Mouse (Mus musculus) skeletal muscle tissue, postnatal 0 days (tissue): Measurements from ENCODE around the gene Pprc1. TPM values are rescaled to one million over a fixed set of nuclear protein-coding genes. Genes with fewer than 3 reads are reported as not detected.

Experiments
- polyA plus RNA-seq: library from polyadenylated mRNA; unstranded; fragments of >200 nt; fragmentation: Nextera tagmentation; extraction: Ambion mirVana; gene quantifications from 2 replicates; pipeline ENCODE4 v1.2.1, GENCODE M21; 2015

Pprc1 gene
- 9.8 and 9.9 TPM in 2 replicates for polyA plus RNA-seq

DNA sequence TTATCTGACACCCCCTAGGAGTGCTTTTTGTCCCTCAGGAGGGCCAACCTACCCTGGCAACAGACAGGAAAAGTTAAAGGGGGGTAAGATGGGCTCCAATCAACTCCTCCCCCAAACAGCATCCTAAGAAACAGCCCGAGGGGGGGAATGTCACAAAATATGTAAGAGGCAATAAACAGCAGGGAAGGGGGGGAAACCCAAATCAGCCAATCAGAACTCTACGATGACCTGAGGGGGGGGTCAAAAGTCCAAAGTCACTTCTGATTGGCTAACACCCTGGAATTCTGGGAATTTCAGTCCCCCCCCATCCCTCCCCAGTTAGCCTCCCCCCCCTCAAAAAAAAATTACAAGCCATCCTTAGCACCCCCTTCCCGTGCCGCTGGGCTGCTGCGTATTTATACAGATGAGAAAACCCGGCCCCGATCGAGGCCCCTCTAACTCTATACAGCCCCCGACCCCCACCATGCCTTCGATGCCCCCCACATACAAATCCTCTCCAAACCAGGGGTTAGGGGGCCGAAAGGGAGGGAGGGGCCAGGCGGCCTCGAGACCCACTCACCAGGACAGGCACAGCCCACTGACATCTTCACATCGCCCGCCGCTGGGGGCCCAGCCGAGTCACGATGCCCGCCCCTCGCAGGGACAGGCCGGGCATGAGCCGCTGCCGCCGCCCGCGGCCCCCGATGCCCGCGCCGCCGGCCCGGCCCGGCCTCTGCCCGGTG lies at the start of gene Pprc1:
Gene Pprc1 (plus strand): TSS at position 616 of the 722 bp plus-strand sequence.

DNA sequence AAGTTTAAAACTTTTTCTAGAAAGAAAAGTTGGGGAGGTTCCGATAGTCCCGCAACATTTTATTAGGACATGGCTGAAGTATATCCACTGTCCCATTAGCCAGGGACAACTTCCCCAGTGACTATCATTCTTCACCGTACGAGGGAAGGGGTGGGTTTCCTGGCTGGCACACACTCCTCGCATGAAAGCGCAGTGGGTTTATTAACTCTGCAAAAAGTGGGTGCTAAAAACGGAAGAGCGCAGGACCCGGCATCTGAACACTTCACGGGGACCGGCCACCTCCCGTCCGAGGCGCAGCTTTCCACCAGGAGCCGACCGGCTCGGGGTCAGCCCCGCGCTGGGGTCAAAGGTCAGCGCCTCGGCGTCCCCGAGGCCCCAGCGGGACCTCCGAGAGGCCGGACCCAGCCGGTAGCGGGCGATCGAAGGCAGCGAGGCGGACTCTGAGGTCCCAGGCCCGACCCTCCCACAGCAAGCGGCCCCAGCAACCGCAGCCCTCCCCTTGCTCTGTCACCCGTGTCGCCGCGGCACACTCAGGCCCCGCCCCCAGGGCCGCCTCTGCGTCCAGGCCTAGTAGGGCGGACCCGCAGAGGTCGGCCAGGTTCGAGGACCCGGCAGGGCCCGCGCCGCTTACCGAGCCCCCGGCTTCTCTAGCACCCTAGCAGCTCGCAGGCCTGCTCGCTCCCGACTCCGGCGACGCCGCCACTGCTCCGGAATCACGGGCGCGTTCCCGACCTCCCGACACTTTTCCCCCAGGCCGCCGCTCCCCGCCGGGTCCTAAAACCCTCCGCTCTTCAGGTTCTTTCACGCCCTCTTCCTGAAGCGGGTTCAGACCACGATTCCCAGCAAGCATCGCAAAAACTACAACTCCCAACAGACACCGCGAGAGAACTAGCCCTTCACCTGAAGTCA lies 46.6 kb upstream of the Pprc1 start, which contains the start of gene Armh3:
Gene Armh3 (minus strand): TSS at position 704 of the 909 bp plus-strand sequence.

DNA sequence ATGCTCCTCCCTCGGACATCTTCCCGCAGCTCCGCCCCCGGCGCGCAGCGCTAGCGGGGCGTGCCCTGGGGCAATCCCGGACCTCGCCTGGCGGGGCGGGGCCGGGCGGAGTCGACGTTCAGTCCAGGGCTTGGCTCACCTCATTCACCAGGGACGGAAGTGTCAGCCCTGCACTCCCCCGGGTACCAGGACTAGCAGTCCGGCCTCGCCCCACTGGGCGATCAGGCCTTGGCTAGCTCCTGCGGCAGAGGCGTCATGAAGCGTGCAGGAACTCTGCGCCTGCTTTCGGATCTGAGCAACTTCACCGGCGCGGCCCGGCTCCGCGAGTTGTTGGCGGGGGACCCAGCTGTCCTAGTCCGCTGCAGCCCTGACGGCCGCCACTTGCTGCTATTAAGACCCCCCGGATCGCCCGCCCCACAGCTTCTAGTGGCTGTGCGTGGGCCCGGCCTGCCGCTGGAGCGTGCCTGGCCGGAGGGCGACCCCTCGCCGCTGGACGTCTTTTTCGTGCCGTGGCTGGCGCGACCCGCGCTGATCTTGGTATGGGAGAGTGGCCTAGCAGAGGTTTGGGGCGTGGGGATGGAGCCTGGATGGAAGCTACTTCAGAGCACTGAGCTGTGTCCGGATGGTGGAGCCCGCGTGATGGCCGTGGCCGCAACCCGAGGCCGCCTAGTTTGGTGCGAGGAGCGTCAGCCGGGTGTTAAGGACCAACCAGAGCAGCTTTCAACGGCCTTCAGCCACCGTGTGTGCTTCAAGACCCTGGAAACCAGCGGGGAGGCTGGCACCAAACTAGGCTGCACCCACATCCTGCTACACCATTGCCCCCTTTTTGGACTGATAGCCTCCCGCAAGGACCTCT lies 41.1 kb upstream of the Pprc1 start, which contains the start of gene Hps6:
Gene Hps6 (plus strand): TSS at position 138 of the 856 bp plus-strand sequence.

DNA sequence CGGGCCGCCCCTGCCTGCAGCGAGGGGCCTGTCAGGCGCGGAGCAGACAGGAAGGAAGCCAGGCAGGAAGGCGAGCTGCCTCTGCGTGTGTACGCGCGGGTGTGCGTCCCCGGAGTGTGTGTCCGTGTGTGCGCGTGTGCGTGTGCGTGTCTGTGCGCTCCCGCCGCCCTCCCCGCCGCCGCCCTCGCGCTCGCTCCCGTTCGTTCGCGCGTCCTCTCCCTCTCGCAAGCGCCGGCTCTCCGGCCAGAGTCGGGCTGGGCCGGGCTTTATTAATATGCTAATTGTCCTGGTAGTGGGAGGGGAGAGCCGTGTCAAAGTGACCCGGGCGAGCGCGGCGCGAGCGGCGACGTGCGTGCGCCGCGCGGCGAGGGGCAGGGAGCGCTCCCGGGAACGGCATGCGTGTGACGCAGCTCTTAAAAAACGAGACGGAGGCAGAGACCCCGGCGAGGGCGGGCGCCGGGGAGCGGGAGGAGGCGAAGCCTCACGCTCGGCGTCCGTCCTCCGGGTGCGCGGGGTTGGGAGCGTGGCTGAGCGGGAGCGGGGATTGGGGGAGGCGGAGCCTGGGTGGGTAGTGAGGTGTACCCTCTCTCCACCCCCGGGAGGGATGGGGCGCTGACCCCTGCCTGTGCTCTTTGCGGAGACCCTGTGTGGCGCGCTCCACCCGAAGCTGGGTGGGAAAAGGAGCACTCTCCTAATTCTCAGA lies 458 bp downstream of the Pprc1 start, which contains the start of gene Ldb1:
Gene Ldb1 (minus strand): TSS at position 222 of the 703 bp plus-strand sequence.

DNA sequence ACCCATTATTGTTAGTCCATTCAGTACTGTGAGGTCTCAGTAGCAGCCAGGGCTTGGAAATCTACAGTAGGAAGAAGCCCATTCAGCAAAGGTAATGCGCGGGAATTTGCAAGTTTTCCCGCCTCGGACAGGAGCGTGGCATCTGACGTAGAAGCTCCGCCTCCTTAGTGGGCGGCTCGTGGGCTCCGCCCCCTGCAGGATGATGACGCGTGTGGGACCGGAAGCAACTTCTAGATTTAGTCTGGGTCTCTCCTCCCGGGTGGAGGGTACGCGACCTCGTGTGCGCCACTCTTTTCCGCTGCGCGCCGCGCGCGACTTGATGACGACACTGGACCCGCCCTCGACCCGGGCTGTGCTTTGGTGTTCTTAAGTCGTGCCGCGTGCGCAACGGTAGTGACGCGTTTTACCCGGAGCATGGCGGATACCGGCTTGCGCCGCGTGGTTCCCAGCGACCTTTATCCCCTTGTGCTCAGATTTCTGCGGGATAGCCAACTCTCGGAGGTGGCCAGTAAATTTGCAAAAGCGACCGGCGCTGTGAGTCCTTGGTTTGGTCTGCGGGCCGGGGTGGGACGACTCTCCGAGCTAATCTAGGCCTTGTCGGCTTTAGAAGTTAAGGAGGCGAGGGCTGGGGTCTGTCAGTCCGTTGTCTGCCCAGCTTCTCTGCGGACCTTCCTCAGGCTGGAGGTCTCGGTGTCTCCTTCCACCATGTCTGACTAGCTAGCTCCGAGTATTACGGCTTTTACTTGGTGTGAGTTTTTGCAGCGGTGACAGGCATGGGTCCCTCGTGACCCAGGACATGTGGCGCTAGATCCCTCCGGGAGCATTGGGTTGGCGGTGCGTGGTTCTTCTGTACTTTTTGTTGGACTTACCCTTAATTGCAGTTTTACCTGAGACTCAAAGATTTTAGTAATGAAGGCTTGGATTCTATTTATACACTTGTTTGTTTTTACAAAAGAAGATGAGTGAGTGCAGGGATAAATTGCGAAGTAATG lies 31.2 kb downstream of the Pprc1 start, which contains the start of gene Nolc1:
Gene Nolc1 (plus strand): TSS at position 248 of the 992 bp plus-strand sequence.

Other genes starting within 250 kb of the Pprc1 start
- gene Kcnip2, start 228.8 kb upstream of the Pprc1 start, polyA plus RNA-seq: 0.19 and 0.22 TPM in 2 replicates
- 7.6 and 8.4 TPM in 2 replicates for gene Armh3, start 46.4 kb upstream of the Pprc1 start, polyA plus RNA-seq
- gene Hps6, start 41.4 kb upstream of the Pprc1 start, polyA plus RNA-seq: 3.8 and 4.7 TPM in 2 replicates
- 47.4 and 50.2 TPM in 2 replicates for gene Ldb1, start 328 bp downstream of the Pprc1 start, polyA plus RNA-seq
- 27.0 and 32.1 TPM in 2 replicates for gene Nolc1, start 31.0 kb downstream of the Pprc1 start, polyA plus RNA-seq
- gene Elovl3, start 87.0 kb downstream of the Pprc1 start, polyA plus RNA-seq: 1.9 and 2.9 TPM in 2 replicates
- gene Pitx3, start 103.4 kb downstream of the Pprc1 start, polyA plus RNA-seq: 29.3 and 30.5 TPM in 2 replicates
- gene Gbf1, start 107.6 kb downstream of the Pprc1 start, polyA plus RNA-seq: 33.6 and 34.4 TPM in 2 replicates